Mouse (Mus musculus): ENCODE measurements around the gene Ddx25. TPM values are rescaled to one million over a fixed set of nuclear protein-coding genes. Genes with fewer than 3 reads are reported as not detected.

Gene Ddx25
- polyA plus RNA-seq, 1 experiment from 2014 or later = 1.3 TPM

- POLR2A ChIA-PET = interaction anchor here (1.4 kb wide), 1 partner anchor 11 kb away, joined by 6 read pairs; no protein-coding TSS in a partner anchor
- ATAC-seq = no peak
Observed at GRCm38 (mm10) chr9:35522821-35523515, 35.4 kb downstream of the Ddx25 start.

GRCm38 (mm10) chr9:35522241-35522640 lies 36.1 kb downstream of the Ddx25 start:
- no peak for DNase-seq (ENCODE audit: low read depth, low spot score)
- ChIA-PET POLR2A (no interaction called here), CTCF (interaction anchor here (0.7 to 1.6 kb wide), 4 partner anchors 12 to 244 kb away, joined by 3 to 5 read pairs (median 4); no protein-coding TSS in a partner anchor)
- no peak for ATAC-seq
- peaks cover 4% of the 10 kb centered on the region for H3K27me3 ChIP-seq
- in situ Hi-C loops (cut with MboI; ENCODE audit: low pct_unique_long_range_greater_than_20kb) = no loop called here
- TF ChIP-seq CTCF (IDR thresholded peaks at IDR 0.05) = no peak

More at GRCm38 (mm10) chr9:35522821-35523515, 35.4 kb downstream of the Ddx25 start:
- TF ChIP-seq CTCF (IDR thresholded peaks at IDR 0.05) = no peak
- DNase-seq (ENCODE audit: low read depth, low spot score) = no peak
- CTCF ChIA-PET = interaction anchor here (0.7 to 1.7 kb wide), 9 partner anchors 11 to 244 kb away, joined by 3 to 12 read pairs (median 4); no protein-coding TSS in a partner anchor
- peaks cover 4% of the 10 kb centered on the region for H3K27me3 ChIP-seq
- in situ Hi-C loops (cut with MboI; ENCODE audit: low pct_unique_long_range_greater_than_20kb) = no loop called here

- TF ChIP-seq CTCF (IDR thresholded peaks at IDR 0.05) = no peak
- ATAC-seq (no peak), DNase-seq (ENCODE audit: low read depth, low spot score) (no peak)
- POLR2A ChIA-PET = no interaction called here
- CTCF ChIA-PET = interaction anchor here (1.4 to 1.6 kb wide), 3 partner anchors 8 to 21 kb away, joined by 4 to 5 read pairs (median 4); no protein-coding TSS in a partner anchor
- no peaks in the 10 kb centered on the region for H3K27me3 ChIP-seq
- in situ Hi-C loops (cut with MboI; ENCODE audit: low pct_unique_long_range_greater_than_20kb) = no loop called here
Observed at GRCm38 (mm10) chr9:35520631-35521348, 37.5 kb downstream of the Ddx25 start.

DNA sequence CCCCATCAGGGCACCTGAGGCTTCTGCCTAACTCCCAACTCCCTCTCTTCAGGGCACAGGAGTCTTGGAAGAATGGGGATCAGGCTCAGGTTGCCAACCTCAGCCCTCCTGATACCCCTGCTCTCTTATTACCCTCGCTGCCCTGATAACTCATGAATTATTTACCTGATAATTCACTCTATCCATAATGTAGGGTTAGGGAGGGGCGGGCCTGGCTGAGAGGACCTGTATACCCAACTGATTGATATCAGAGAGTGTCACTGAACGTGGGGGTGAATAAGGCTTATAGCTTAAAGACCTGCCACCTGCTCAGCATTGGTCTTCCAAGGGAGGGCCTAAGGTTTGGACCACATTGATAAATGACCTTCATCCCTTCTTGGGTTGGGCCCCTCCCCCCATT lies 40.2 kb downstream of the Ddx25 start, which contains the start of gene Gm1113:
Gm1113 (minus strand) TSS at position 101 of the 400 bp plus-strand sequence.
- CTCF ChIA-PET = interaction anchor here (1.2 kb wide), 1 partner anchor 17 kb away, joined by 3 read pairs; no protein-coding TSS in a partner anchor
- in situ Hi-C loops (cut with MboI; ENCODE audit: low pct_unique_long_range_greater_than_20kb) = no loop called here
- no peak for TF ChIP-seq CTCF (IDR thresholded peaks at IDR 0.05)

GRCm38 (mm10) chr9:35516711-35517110 lies 41.6 kb downstream of the Ddx25 start:
- ChIA-PET POLR2A (interaction anchor here (0.5 kb wide), 1 partner anchor 35 kb away, joined by 3 read pairs; no protein-coding TSS in a partner anchor), CTCF (interaction anchor here (1.0 kb wide), 1 partner anchor 23 kb away, joined by 3 read pairs; no protein-coding TSS in a partner anchor)
- in situ Hi-C loops (cut with MboI; ENCODE audit: low pct_unique_long_range_greater_than_20kb) = no loop called here
- H3K27me3 ChIP-seq = no peaks in the 10 kb centered on the region
- DNase-seq (ENCODE audit: low read depth, low spot score) = no peak
- no peak for TF ChIP-seq CTCF (IDR thresholded peaks at IDR 0.05)
- no peak for ATAC-seq

More for the DNA sequence above, 40.2 kb downstream of the Ddx25 start, which contains the start of gene Gm1113:
- POLR2A ChIA-PET = no interaction called here
- ATAC-seq (no peak), DNase-seq (ENCODE audit: low read depth, low spot score) (no peak)
- H3K27me3 ChIP-seq = no peaks in the 10 kb centered on the region

DNA sequence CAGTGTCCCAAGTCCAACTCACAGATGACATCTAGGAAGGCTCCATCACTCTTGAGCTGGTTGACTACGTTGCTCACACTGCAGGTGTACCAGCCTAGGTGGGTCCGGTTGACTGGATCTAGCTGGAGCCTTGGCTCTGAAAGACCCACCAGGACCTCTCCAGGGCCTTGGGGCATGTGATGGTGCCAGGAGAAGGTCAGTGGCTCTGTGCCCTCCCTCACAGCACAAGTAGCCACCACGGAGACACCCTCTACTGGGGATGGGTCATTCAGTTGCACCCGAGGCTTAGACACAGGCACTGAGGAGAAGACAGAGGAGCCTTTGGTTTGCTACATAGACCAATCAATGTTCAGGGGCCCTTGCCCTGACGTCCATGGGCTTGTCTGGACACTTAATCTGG lies 42.1 kb downstream of the Ddx25 start:
- no peak for TF ChIP-seq CTCF (IDR thresholded peaks at IDR 0.05)
- in situ Hi-C loops (cut with MboI; ENCODE audit: low pct_unique_long_range_greater_than_20kb) = no loop called here
- POLR2A ChIA-PET = interaction anchor here (0.5 kb wide), 1 partner anchor 35 kb away, joined by 3 read pairs; no protein-coding TSS in a partner anchor
- no peaks in the 10 kb centered on the region for H3K27me3 ChIP-seq
- no peak for DNase-seq (ENCODE audit: low read depth, low spot score)
- no peak for ATAC-seq
- CTCF ChIA-PET = interaction anchor here (0.9 kb wide), 1 partner anchor 245 kb away, joined by 4 read pairs; no protein-coding TSS in a partner anchor

GRCm38 (mm10) chr9:35513900-35514299 lies 44.4 kb downstream of the Ddx25 start:
- DNase-seq (ENCODE audit: low read depth, low spot score) (no peak), ATAC-seq (no peak)
- TF ChIP-seq CTCF (IDR thresholded peaks at IDR 0.05) = no peak
- no peaks in the 10 kb centered on the region for H3K27me3 ChIP-seq
- ChIA-PET CTCF (interaction anchor here (1.6 kb wide), 1 partner anchor 11 kb away, joined by 3 read pairs; no protein-coding TSS in a partner anchor), POLR2A (no interaction called here)
- in situ Hi-C loops (cut with MboI; ENCODE audit: low pct_unique_long_range_greater_than_20kb) = no loop called here

GRCm38 (mm10) chr9:35508234-35508633 lies 50.1 kb downstream of the Ddx25 start:
- ChIA-PET CTCF (interaction anchor here (1.2 kb wide), 1 partner anchor 44 kb away, joined by 3 read pairs; no protein-coding TSS in a partner anchor), POLR2A (no interaction called here)
- no peaks in the 10 kb centered on the region for H3K27me3 ChIP-seq
- in situ Hi-C loops (cut with MboI; ENCODE audit: low pct_unique_long_range_greater_than_20kb) = no loop called here
- ATAC-seq (no peak), DNase-seq (ENCODE audit: low read depth, low spot score) (no peak)
- no peak for TF ChIP-seq CTCF (IDR thresholded peaks at IDR 0.05)

GRCm38 (mm10) chr9:35502361-35503000 lies 55.8 kb downstream of the Ddx25 start:
- ATAC-seq (no peak), DNase-seq (ENCODE audit: low read depth, low spot score) (no peak)
- CTCF ChIA-PET = interaction anchor here (1.2 to 1.3 kb wide), 2 partner anchors 11 kb away, joined by 3 read pairs; no protein-coding TSS in a partner anchor
- TF ChIP-seq CTCF (IDR thresholded peaks at IDR 0.05) = no peak
- in situ Hi-C loops (cut with MboI; ENCODE audit: low pct_unique_long_range_greater_than_20kb) = no loop called here
- no peaks in the 10 kb centered on the region for H3K27me3 ChIP-seq
- POLR2A ChIA-PET = no interaction called here

DNA sequence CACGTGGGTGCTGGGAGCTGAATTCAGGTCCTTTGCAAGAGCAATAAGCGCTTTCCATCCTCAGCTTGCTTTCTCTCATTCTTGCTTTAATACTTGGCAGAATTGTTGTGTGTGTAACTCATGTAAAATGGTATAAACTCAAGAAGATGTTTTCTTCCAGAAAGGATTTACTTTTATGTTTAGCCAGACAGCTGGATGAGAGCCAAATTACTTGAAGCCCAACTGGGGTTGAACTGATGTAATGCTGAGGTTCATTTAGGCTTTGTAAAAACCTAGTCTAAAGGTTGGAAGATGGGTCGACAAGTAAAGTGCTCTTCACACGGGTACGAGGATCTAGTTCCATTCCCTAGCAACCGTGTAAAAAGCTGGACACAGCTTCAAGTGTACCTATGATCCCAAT lies 58.4 kb downstream of the Ddx25 start:
- TF ChIP-seq CTCF (IDR thresholded peaks at IDR 0.05) = no peak
- DNase-seq (ENCODE audit: low read depth, low spot score) (no peak), ATAC-seq (no peak)
- CTCF ChIA-PET = interaction anchor here (0.6 kb wide), 1 partner anchor 15 kb away, joined by 3 read pairs; no protein-coding TSS in a partner anchor
- POLR2A ChIA-PET = interaction anchor here (0.6 kb wide), 1 partner anchor 54 kb away, joined by 3 read pairs; no protein-coding TSS in a partner anchor
- in situ Hi-C loops (cut with MboI; ENCODE audit: low pct_unique_long_range_greater_than_20kb) = no loop called here
- H3K27me3 ChIP-seq = no peaks in the 10 kb centered on the region

All from Patski (cell line).